Mouse (Mus musculus) lung, postnatal 0 days (tissue): Measurements from ENCODE around the gene M1ap.

Experiments
- CTCF ChIP-seq: IDR thresholded peaks from 2 replicates; pipeline ENCODE4 v1.5.1; 2016; ENCODE audit warnings: antibody characterized with exemption, mild to moderate bottlenecking
- EP300 ChIP-seq: IDR thresholded peaks from 2 replicates; pipeline ENCODE4 v1.6.1; 2016; ENCODE audit warnings: antibody characterized with exemption, mild to moderate bottlenecking, control low read depth

GRCm38 (mm10) chr6:82897311-82897710 is 49.4 kb upstream of the M1ap start:
- TF ChIP-seq CTCF, result no peak
- TF ChIP-seq EP300, result no peak
